Mouse (Mus musculus) megakaryocyte-erythroid progenitor cell, adult 5-6 weeks (primary cell): ENCODE data around the gene Acadl. TPM values are rescaled to one million over a fixed set of nuclear protein-coding genes. Genes with fewer than 3 reads are reported as not detected.
A peak's percentile ranks its signal among the peaks of the same experiment; 100 is the strongest.

Experiments
- ATAC-seq: replicated peaks from 2 replicates; pipeline ENCODE4 v1.8.0; 2016; ENCODE audit warnings: mild to moderate bottlenecking, inconsistent platforms; ENCODE audit not compliant: severe bottlenecking, poor library complexity, low FRiP score, low TSS enrichment
- total RNA-seq, 2 experiments: library from RNA; stranded (forward) in 1 of 2; stranded (reverse) in 1 of 2; fragments of 200-1000, 215-1000 nt in 1 of 2; fragments of >200 nt in 1 of 2; fragmentation: Nextera tagmentation in 1 of 2; gene quantifications; 2 replicates each; pipeline ENCODE4 v1.2.3; 2014 to 2017

Acadl gene
- total RNA-seq, 2 experiments from 2014 or later: 84.5 to 85.6 TPM

- ATAC-seq: no peak
Measured at GRCm38 (mm10) chr1:66841510-66841909, 21.6 kb downstream of the Acadl start.

GRCm38 (mm10) chr1:66839755-66840438, 23.2 kb downstream of the Acadl start:
- ATAC-seq: peak; percentile 22; the same call in 1 of the 2 replicates

GRCm38 (mm10) chr1:66839135-66839534, 23.9 kb downstream of the Acadl start:
- peak; percentile 51; the same call in 1 of the 2 replicates for ATAC-seq

- peak; percentile 73; the same call in 1 of the 2 replicates for ATAC-seq
Measured at GRCm38 (mm10) chr1:66838184-66839042, 24.7 kb downstream of the Acadl start.

- ATAC-seq: no peak
Measured at GRCm38 (mm10) chr1:66837207-66837606, 25.9 kb downstream of the Acadl start.

GRCm38 (mm10) chr1:66832636-66833165, 30.4 kb downstream of the Acadl start:
- ATAC-seq: no peak

- ATAC-seq: no peak
Measured at GRCm38 (mm10) chr1:66831824-66832600, 31.1 kb downstream of the Acadl start.

- no peak for ATAC-seq
Measured at GRCm38 (mm10) chr1:66829400-66830080, 33.5 kb downstream of the Acadl start.

- ATAC-seq: no peak
Measured at GRCm38 (mm10) chr1:66821966-66822365, 41.1 kb downstream of the Acadl start.

GRCm38 (mm10) chr1:66820241-66820640, 42.8 kb downstream of the Acadl start:
- no peak for ATAC-seq

- ATAC-seq: peak; percentile 27; the same call in 1 of the 2 replicates
Measured at GRCm38 (mm10) chr1:66817865-66818315, 45.2 kb downstream of the Acadl start.

- ATAC-seq: peak; percentile 61
Measured at GRCm38 (mm10) chr1:66817453-66817839, 45.6 kb downstream of the Acadl start, which contains the start of gene Kansl1l. Kansl1l (minus strand) TSS chr1:66817562.

GRCm38 (mm10) chr1:66816837-66817452, 46.1 kb downstream of the Acadl start:
- peak; percentile 31 for ATAC-seq

- ATAC-seq: peak; percentile 53
Measured at GRCm38 (mm10) chr1:66815941-66816777, 46.9 kb downstream of the Acadl start.

- ATAC-seq: no peak
Measured at GRCm38 (mm10) chr1:66814756-66815155, 48.3 kb downstream of the Acadl start.

GRCm38 (mm10) chr1:66813191-66813590, 49.9 kb downstream of the Acadl start:
- no peak for ATAC-seq

- ATAC-seq: no peak
Measured at GRCm38 (mm10) chr1:66806821-66807220, 56.3 kb downstream of the Acadl start.
